Mouse (Mus musculus): ENCODE results near the gene Anp32a. TPM values are rescaled to one million over a fixed set of nuclear protein-coding genes. Genes with fewer than 3 reads are reported as not detected.

The Anp32a gene
- polyA plus RNA-seq, 1 experiment from 2014 or later, result 200 TPM

GRCm38 (mm10) chr9:62348050-62348449, 7.0 kb downstream of the Anp32a start:
- WGBS, result 70% methylated on average over 10 of the region's 10 CpGs
- ATAC-seq (ENCODE audit: insufficient number of reproducible peaks, low FRiP score, low TSS enrichment, low read depth), result no peak
- H3K4me1 ChIP-seq, result peaks cover 64% of the 10 kb centered on the region
- no peak overlapping the region for H3K4me2 ChIP-seq (replicated peaks)
- no peak overlapping the region for H3K27ac ChIP-seq (replicated peaks)
- no peak overlapping the region for H3K9ac ChIP-seq
- H3K27me3 ChIP-seq, result no peaks in the 10 kb centered on the region
- no peaks in the 10 kb centered on the region for H3K9me3 ChIP-seq (replicated peaks)
- H3K4me3 ChIP-seq (replicated peaks), result no peak overlapping the region
- no peaks in the 10 kb centered on the region for H3K36me3 ChIP-seq

- Histone ChIP-seq H3K9me3 (replicated peaks) (no peaks in the 10 kb centered on the region), H3K36me3 (no peaks in the 10 kb centered on the region), H3K27ac (replicated peaks) (no peak overlapping the region), H3K27me3 (no peaks in the 10 kb centered on the region), H3K4me3 (replicated peaks) (no peak overlapping the region), H3K4me2 (replicated peaks) (no peak overlapping the region), H3K4me1 (peaks cover 69% of the 10 kb centered on the region), H3K9ac (no peak overlapping the region)
- WGBS, result 60% methylated on average over 6 of the region's 6 CpGs
- ATAC-seq (ENCODE audit: insufficient number of reproducible peaks, low FRiP score, low TSS enrichment, low read depth), result no peak
Observed at GRCm38 (mm10) chr9:62348467-62348985, 7.4 kb downstream of the Anp32a start.

- 58% methylated on average over 15 of the region's 15 CpGs for WGBS
- Histone ChIP-seq H3K36me3 (no peaks in the 10 kb centered on the region), H3K27me3 (no peaks in the 10 kb centered on the region), H3K4me1 (peaks cover 76% of the 10 kb centered on the region), H3K9me3 (replicated peaks) (no peaks in the 10 kb centered on the region), H3K27ac (replicated peaks) (no peak overlapping the region), H3K4me3 (replicated peaks) (no peak overlapping the region), H3K4me2 (replicated peaks) (no peak overlapping the region), H3K9ac (no peak overlapping the region)
- no peak for ATAC-seq (ENCODE audit: insufficient number of reproducible peaks, low FRiP score, low TSS enrichment, low read depth)
Observed at GRCm38 (mm10) chr9:62349250-62349649, 8.2 kb downstream of the Anp32a start.

- WGBS, result 52% methylated on average over 2 of the region's 2 CpGs
- Histone ChIP-seq H3K4me3 (replicated peaks) (no peak overlapping the region), H3K36me3 (0 out of 2 replicates have a peak, but pooled peaks cover 8% of the 10 kb centered on the region), H3K4me2 (replicated peaks) (no peak overlapping the region), H3K27ac (replicated peaks) (peak overlapping the region; percentile 22; the same call in 1 of the 2 replicates), H3K4me1 (peaks cover 79% of the 10 kb centered on the region), H3K27me3 (no peaks in the 10 kb centered on the region), H3K9ac (peak overlapping the region; percentile 13; the same call in 1 of the 2 replicates), H3K9me3 (replicated peaks) (no peaks in the 10 kb centered on the region)
- no peak for ATAC-seq (ENCODE audit: insufficient number of reproducible peaks, low FRiP score, low TSS enrichment, low read depth)
Observed at GRCm38 (mm10) chr9:62350721-62351120, 9.6 kb downstream of the Anp32a start.

- peaks cover 79% of the 10 kb centered on the region for H3K4me1 ChIP-seq
- H3K4me3 ChIP-seq (replicated peaks), result no peak overlapping the region
- WGBS, result 32% methylated on average over 3 of the region's 4 CpGs
- no peaks in the 10 kb centered on the region for H3K9me3 ChIP-seq (replicated peaks)
- H3K9ac ChIP-seq, result no peak overlapping the region
- no peak for ATAC-seq (ENCODE audit: insufficient number of reproducible peaks, low FRiP score, low TSS enrichment, low read depth)
- H3K27me3 ChIP-seq, result no peaks in the 10 kb centered on the region
- no peak overlapping the region for H3K4me2 ChIP-seq (replicated peaks)
- 0 out of 2 replicates have a peak, but pooled peaks cover 8% of the 10 kb centered on the region for H3K36me3 ChIP-seq
- no peak overlapping the region for H3K27ac ChIP-seq (replicated peaks)
Observed at GRCm38 (mm10) chr9:62351200-62351599, 10.1 kb downstream of the Anp32a start.

- peaks cover 75% of the 10 kb centered on the region for H3K4me1 ChIP-seq
- no peak overlapping the region for H3K4me3 ChIP-seq (replicated peaks)
- no peaks in the 10 kb centered on the region for H3K9me3 ChIP-seq (replicated peaks)
- H3K9ac ChIP-seq, result no peak overlapping the region
- ATAC-seq (ENCODE audit: insufficient number of reproducible peaks, low FRiP score, low TSS enrichment, low read depth), result no peak
- WGBS, result 46% methylated on average over 7 of the region's 7 CpGs
- H3K27me3 ChIP-seq, result no peaks in the 10 kb centered on the region
- H3K36me3 ChIP-seq, result peaks cover 14% of the 10 kb centered on the region; the same call in 1 of the 2 replicates
- peak overlapping the region; percentile 11; the same call in 1 of the 2 replicates for H3K27ac ChIP-seq (replicated peaks)
- H3K4me2 ChIP-seq (replicated peaks), result no peak overlapping the region
Observed at GRCm38 (mm10) chr9:62353784-62354183, 12.7 kb downstream of the Anp32a start.

GRCm38 (mm10) chr9:62354838-62355719, 14.0 kb downstream of the Anp32a start:
- 69% methylated on average over 16 of the region's 16 CpGs for WGBS
- Histone ChIP-seq H3K36me3 (peaks cover 18% of the 10 kb centered on the region), H3K27ac (replicated peaks) (no peak overlapping the region), H3K9ac (no peak overlapping the region), H3K9me3 (replicated peaks) (no peaks in the 10 kb centered on the region), H3K4me1 (peaks cover 70% of the 10 kb centered on the region), H3K4me3 (replicated peaks) (no peak overlapping the region), H3K4me2 (replicated peaks) (no peak overlapping the region), H3K27me3 (no peaks in the 10 kb centered on the region)
- ATAC-seq (ENCODE audit: insufficient number of reproducible peaks, low FRiP score, low TSS enrichment, low read depth), result no peak

GRCm38 (mm10) chr9:62355763-62356162, 14.7 kb downstream of the Anp32a start:
- Histone ChIP-seq H3K4me3 (replicated peaks) (no peak overlapping the region), H3K4me2 (replicated peaks) (no peak overlapping the region), H3K9me3 (replicated peaks) (no peaks in the 10 kb centered on the region), H3K36me3 (peaks cover 18% of the 10 kb centered on the region), H3K9ac (no peak overlapping the region), H3K27me3 (no peaks in the 10 kb centered on the region), H3K27ac (replicated peaks) (no peak overlapping the region), H3K4me1 (peaks cover 70% of the 10 kb centered on the region)
- no peak for ATAC-seq (ENCODE audit: insufficient number of reproducible peaks, low FRiP score, low TSS enrichment, low read depth)
- 62% methylated on average over 6 of the region's 6 CpGs for WGBS

GRCm38 (mm10) chr9:62357593-62357992, 16.5 kb downstream of the Anp32a start:
- no peak overlapping the region for H3K27ac ChIP-seq (replicated peaks)
- H3K36me3 ChIP-seq, result peaks cover 18% of the 10 kb centered on the region
- H3K4me2 ChIP-seq (replicated peaks), result no peak overlapping the region
- no peak overlapping the region for H3K4me3 ChIP-seq (replicated peaks)
- peaks cover 80% of the 10 kb centered on the region for H3K4me1 ChIP-seq
- ATAC-seq (ENCODE audit: insufficient number of reproducible peaks, low FRiP score, low TSS enrichment, low read depth), result no peak
- H3K9me3 ChIP-seq (replicated peaks), result no peaks in the 10 kb centered on the region
- no peaks in the 10 kb centered on the region for H3K27me3 ChIP-seq
- H3K9ac ChIP-seq, result no peak overlapping the region
- 83% methylated on average over 8 of the region's 8 CpGs for WGBS

- H3K4me1 ChIP-seq, result peaks cover 82% of the 10 kb centered on the region
- H3K9ac ChIP-seq, result no peak overlapping the region
- H3K4me3 ChIP-seq (replicated peaks), result no peak overlapping the region
- 74% methylated on average over 9 of the region's 9 CpGs for WGBS
- no peak overlapping the region for H3K27ac ChIP-seq (replicated peaks)
- peaks cover 18% of the 10 kb centered on the region for H3K36me3 ChIP-seq
- H3K4me2 ChIP-seq (replicated peaks), result no peak overlapping the region
- no peak for ATAC-seq (ENCODE audit: insufficient number of reproducible peaks, low FRiP score, low TSS enrichment, low read depth)
- no peaks in the 10 kb centered on the region for H3K27me3 ChIP-seq
- H3K9me3 ChIP-seq (replicated peaks), result no peaks in the 10 kb centered on the region
Observed at GRCm38 (mm10) chr9:62358851-62359250, 17.8 kb downstream of the Anp32a start.

GRCm38 (mm10) chr9:62360889-62361288, 19.8 kb downstream of the Anp32a start:
- no peaks in the 10 kb centered on the region for H3K27me3 ChIP-seq
- H3K4me3 ChIP-seq (replicated peaks), result no peak overlapping the region
- ATAC-seq (ENCODE audit: insufficient number of reproducible peaks, low FRiP score, low TSS enrichment, low read depth), result no peak
- no peaks in the 10 kb centered on the region for H3K9me3 ChIP-seq (replicated peaks)
- H3K4me1 ChIP-seq, result peaks cover 84% of the 10 kb centered on the region
- WGBS, result 23% methylated on average over 4 of the region's 4 CpGs
- H3K9ac ChIP-seq, result no peak overlapping the region
- H3K27ac ChIP-seq (replicated peaks), result 0 out of 2 replicates have a peak overlapping the region, but pooled peaks have one; percentile 6
- peaks cover 9% of the 10 kb centered on the region for H3K36me3 ChIP-seq
- H3K4me2 ChIP-seq (replicated peaks), result no peak overlapping the region

All from embryonic facial prominence, embryonic 15.5 days (tissue).